Mouse (Mus musculus): Measurements from ENCODE around the gene Trappc3. TPM values are rescaled to one million over a fixed set of nuclear protein-coding genes. Genes with fewer than 3 reads are reported as not detected.

Gene Trappc3
- total and polyA plus RNA-seq, 3 experiments: 36.2 to 98.3 (median 61.2) TPM

DNA sequence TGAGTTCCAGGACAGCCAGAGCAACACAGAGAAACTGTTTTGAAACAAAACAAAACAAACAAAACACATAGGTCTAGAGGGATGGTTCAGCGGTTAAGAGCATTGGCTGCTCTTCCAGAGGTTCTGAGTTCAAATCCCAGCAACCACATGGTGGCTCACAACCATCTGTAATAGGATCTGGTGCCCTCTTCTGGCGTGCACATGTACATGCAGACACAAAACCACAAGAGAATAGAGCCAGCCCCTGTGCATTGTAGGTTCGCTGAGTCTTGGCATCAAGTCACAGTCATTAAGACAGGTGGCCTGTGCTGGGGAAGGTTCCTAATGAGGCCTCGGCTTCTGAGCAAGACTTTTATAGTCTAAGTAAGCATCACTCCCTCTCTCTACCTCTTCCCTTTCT, 41.8 kb downstream of the Trappc3 start:
- DNase-seq (ENCODE audit: low spot score) (no peak), ATAC-seq (ENCODE audit: extremely low read depth, insufficient number of reproducible peaks, low FRiP score, poor library complexity, severe bottlenecking) (no peak)
- Histone ChIP-seq H3K4me1 (ENCODE audit: insufficient read depth, low read depth, low read length) (0 out of 2 replicates have a peak, but pooled peaks cover 3% of the 10 kb centered on the region), H3K27me3 (ENCODE audit: insufficient read depth, low read length) (peaks cover 49% of the 10 kb centered on the region), H3K9me3 (replicated peaks) (peaks cover 5% of the 10 kb centered on the region), H3K36me3 (replicated peaks) (no peaks in the 10 kb centered on the region), H3K4me3 (ENCODE audit: low read depth, low read length) (no peak overlapping the region)
- TF ChIP-seq GATA1 (IDR thresholded peaks at IDR 0.05; ENCODE audit: borderline replicate concordance, low read length): no peak
- TF ChIP-seq TAL1 (conservative IDR thresholded peaks at IDR 0.05; ENCODE audit: low read depth, low read length): no peak
- no peak for TF ChIP-seq CTCF (IDR thresholded peaks at IDR 0.05; ENCODE audit: low read depth, low read length)
- TF ChIP-seq GATA2 (IDR thresholded peaks at IDR 0.05; ENCODE audit: borderline replicate concordance, low read depth, low read length): no peak
- no peak for TF ChIP-seq POLR2AphosphoS5 (IDR thresholded peaks at IDR 0.05; ENCODE audit: insufficient replicate concordance, low read depth, low read length)

DNA sequence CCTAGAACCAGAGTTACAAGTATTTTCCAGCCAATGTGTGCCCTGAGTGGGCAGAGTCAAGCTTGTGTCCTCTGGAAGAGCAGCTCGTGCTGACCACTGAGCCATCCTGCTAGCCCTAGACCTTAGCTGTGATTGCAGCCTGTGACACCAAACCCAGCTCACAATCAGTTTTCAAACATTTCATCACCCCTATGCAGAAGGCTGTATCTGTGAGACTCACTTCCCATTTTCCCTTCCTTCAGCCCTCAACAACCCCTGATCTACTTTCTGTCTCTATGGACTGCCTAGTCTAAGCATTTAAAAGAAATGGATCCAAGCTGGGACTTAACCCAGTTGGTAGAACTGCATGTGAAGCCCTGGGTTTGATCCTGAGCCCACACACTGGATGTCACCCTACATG, 43.3 kb downstream of the Trappc3 start:
- peaks cover 7% of the 10 kb centered on the region; the same call in 1 of the 2 replicates for H3K4me1 ChIP-seq (ENCODE audit: insufficient read depth, low read depth, low read length)
- no peak overlapping the region for H3K4me3 ChIP-seq (ENCODE audit: low read depth, low read length)
- ATAC-seq (ENCODE audit: extremely low read depth, insufficient number of reproducible peaks, low FRiP score, poor library complexity, severe bottlenecking) (no peak), DNase-seq (ENCODE audit: low spot score) (no peak)
- TF ChIP-seq GATA1 (IDR thresholded peaks at IDR 0.05; ENCODE audit: borderline replicate concordance, low read length) (no peak), CTCF (IDR thresholded peaks at IDR 0.05; ENCODE audit: low read depth, low read length) (no peak), POLR2AphosphoS5 (IDR thresholded peaks at IDR 0.05; ENCODE audit: insufficient replicate concordance, low read depth, low read length) (no peak), GATA2 (IDR thresholded peaks at IDR 0.05; ENCODE audit: borderline replicate concordance, low read depth, low read length) (no peak), TAL1 (conservative IDR thresholded peaks at IDR 0.05; ENCODE audit: low read depth, low read length) (no peak)
- H3K36me3 ChIP-seq (replicated peaks): no peaks in the 10 kb centered on the region
- H3K9me3 ChIP-seq (replicated peaks): peaks cover 5% of the 10 kb centered on the region
- H3K27me3 ChIP-seq (ENCODE audit: insufficient read depth, low read length): peaks cover 48% of the 10 kb centered on the region

DNA sequence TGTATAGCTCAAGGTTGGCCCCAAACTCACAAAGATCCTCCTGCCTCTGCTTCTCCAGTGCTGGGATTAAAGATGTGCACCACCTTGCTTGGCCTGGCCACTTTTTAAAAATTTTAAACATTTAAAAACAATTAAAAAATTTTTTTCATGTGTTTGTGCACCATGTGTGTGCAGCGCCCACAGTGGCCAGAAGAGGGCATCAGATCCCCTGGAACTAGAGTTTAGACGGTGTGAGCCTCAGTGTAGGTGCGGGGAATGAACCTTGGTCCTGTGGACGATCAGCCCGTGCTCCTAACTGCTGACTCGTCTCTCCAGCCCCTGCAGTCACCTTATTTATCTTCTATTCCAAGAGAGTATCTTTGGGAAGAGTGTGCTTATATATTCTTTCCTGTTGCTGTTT, 43.9 kb downstream of the Trappc3 start:
- Histone ChIP-seq H3K9me3 (replicated peaks) (peaks cover 5% of the 10 kb centered on the region), H3K4me3 (ENCODE audit: low read depth, low read length) (no peak overlapping the region), H3K27me3 (ENCODE audit: insufficient read depth, low read length) (peaks cover 42% of the 10 kb centered on the region), H3K4me1 (ENCODE audit: insufficient read depth, low read depth, low read length) (peaks cover 5% of the 10 kb centered on the region; the same call in 1 of the 2 replicates), H3K36me3 (replicated peaks) (no peaks in the 10 kb centered on the region)
- DNase-seq (ENCODE audit: low spot score) (no peak), ATAC-seq (ENCODE audit: extremely low read depth, insufficient number of reproducible peaks, low FRiP score, poor library complexity, severe bottlenecking) (no peak)
- TF ChIP-seq POLR2AphosphoS5 (IDR thresholded peaks at IDR 0.05; ENCODE audit: insufficient replicate concordance, low read depth, low read length) (no peak), TAL1 (conservative IDR thresholded peaks at IDR 0.05; ENCODE audit: low read depth, low read length) (no peak), GATA2 (IDR thresholded peaks at IDR 0.05; ENCODE audit: borderline replicate concordance, low read depth, low read length) (no peak), GATA1 (IDR thresholded peaks at IDR 0.05; ENCODE audit: borderline replicate concordance, low read length) (no peak), CTCF (IDR thresholded peaks at IDR 0.05; ENCODE audit: low read depth, low read length) (no peak)

DNA sequence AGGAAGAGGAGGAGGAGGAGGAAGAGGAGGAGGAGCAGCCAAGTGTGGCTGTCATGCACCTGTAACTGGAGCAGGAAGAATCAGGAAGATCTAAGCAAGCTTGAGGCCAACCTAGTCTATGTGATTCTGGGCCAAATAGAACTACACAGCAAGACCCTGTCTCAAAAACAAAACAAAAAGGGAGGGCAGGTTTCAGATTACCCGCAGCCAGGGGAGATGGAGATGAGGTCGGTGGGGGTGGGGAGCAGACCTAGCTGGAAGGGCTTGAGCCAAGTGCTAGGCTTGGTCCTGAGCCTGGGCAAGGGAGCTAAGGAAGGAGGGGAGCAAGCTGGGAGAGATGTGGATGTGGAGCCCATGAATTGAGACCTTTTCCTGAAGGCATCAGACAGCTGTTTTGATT, 44.7 kb downstream of the Trappc3 start:
- no peak for TF ChIP-seq GATA2 (IDR thresholded peaks at IDR 0.05; ENCODE audit: borderline replicate concordance, low read depth, low read length)
- no peak for TF ChIP-seq TAL1 (conservative IDR thresholded peaks at IDR 0.05; ENCODE audit: low read depth, low read length)
- DNase-seq (ENCODE audit: low spot score): no peak
- Histone ChIP-seq H3K4me3 (ENCODE audit: low read depth, low read length) (no peak overlapping the region), H3K36me3 (replicated peaks) (no peaks in the 10 kb centered on the region), H3K27me3 (ENCODE audit: insufficient read depth, low read length) (peaks cover 34% of the 10 kb centered on the region), H3K9me3 (replicated peaks) (peaks cover 5% of the 10 kb centered on the region), H3K4me1 (ENCODE audit: insufficient read depth, low read depth, low read length) (peaks cover 4% of the 10 kb centered on the region; the same call in 1 of the 2 replicates)
- no peak for ATAC-seq (ENCODE audit: extremely low read depth, insufficient number of reproducible peaks, low FRiP score, poor library complexity, severe bottlenecking)

DNA sequence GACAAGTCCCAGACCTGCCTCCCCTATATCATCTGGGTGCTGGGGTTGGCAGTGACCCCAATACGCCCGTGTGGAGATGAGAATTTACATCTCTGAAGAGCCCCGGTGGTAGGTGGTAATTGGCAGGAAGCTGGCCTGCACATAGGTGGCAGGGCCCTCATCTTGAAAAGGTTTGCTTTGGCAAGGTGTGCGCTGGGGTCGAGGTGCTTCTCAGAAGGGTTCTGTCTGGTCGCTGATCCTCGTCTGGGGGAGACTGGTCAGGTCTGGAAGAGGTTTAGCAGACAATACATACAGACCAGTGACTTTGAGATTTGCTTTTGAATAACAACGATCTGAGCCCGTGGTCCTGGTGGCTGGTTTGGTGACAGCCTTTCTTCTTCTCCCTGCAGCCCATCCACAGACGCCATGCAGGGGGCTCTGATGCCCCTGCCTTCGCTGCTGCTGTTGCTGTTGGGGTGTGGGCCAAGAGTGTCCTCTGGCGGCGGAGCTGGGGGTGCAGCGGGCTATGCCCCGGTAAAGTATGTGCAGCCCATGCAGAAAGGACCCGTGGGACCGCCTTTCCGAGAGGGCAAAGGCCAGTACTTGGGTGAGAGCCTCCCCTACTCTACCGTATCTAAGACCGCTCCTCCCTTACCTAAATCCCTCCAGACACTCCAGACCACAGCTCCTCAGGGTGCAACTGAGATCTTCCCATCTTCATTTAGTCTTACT, 47.2 kb downstream of the Trappc3 start:
- TF ChIP-seq TAL1 (conservative IDR thresholded peaks at IDR 0.05; ENCODE audit: low read depth, low read length) (no peak), POLR2AphosphoS5 (IDR thresholded peaks at IDR 0.05; ENCODE audit: insufficient replicate concordance, low read depth, low read length) (no peak), CTCF (IDR thresholded peaks at IDR 0.05; ENCODE audit: low read depth, low read length) (no peak), GATA1 (IDR thresholded peaks at IDR 0.05; ENCODE audit: borderline replicate concordance, low read length) (no peak), GATA2 (IDR thresholded peaks at IDR 0.05; ENCODE audit: borderline replicate concordance, low read depth, low read length) (no peak)
- Histone ChIP-seq H3K36me3 (replicated peaks) (peaks cover 9% of the 10 kb centered on the region), H3K4me1 (ENCODE audit: insufficient read depth, low read depth, low read length) (peaks cover 4% of the 10 kb centered on the region; the same call in 1 of the 2 replicates), H3K4me3 (ENCODE audit: low read depth, low read length) (no peak overlapping the region), H3K27me3 (ENCODE audit: insufficient read depth, low read length) (peaks cover 20% of the 10 kb centered on the region), H3K9me3 (replicated peaks) (peaks cover 5% of the 10 kb centered on the region)
- ATAC-seq (ENCODE audit: extremely low read depth, insufficient number of reproducible peaks, low FRiP score, poor library complexity, severe bottlenecking) (no peak), DNase-seq (ENCODE audit: low spot score) (no peak)

DNA sequence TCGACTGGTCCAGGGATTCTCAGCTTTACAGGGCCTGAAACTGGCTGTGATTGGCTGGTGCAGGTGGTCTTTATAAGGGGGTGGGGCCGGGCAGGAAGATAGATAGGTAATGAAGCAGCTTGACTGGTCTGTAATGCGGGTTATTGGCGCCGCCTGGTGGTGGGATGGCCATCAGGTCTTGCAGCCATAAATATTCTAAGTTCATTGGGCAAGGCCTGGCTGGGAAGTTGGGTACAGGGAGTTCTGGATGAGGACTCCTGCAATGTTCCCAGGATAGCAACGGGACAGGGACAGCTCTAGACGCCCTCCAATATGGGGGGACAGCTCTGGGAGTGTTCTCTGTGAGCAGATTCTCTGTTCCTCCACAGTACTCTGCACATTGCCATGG, 47.8 kb downstream of the Trappc3 start:
- DNase-seq (ENCODE audit: low spot score) (peak; percentile 58), ATAC-seq (ENCODE audit: extremely low read depth, insufficient number of reproducible peaks, low FRiP score, poor library complexity, severe bottlenecking) (no peak; the same call in 1 of the 2 replicates)
- Histone ChIP-seq H3K27me3 (ENCODE audit: insufficient read depth, low read length) (peaks cover 18% of the 10 kb centered on the region), H3K9me3 (replicated peaks) (peaks cover 5% of the 10 kb centered on the region), H3K4me1 (ENCODE audit: insufficient read depth, low read depth, low read length) (peaks cover 4% of the 10 kb centered on the region; the same call in 1 of the 2 replicates), H3K4me3 (ENCODE audit: low read depth, low read length) (no peak overlapping the region), H3K36me3 (replicated peaks) (peaks cover 15% of the 10 kb centered on the region)
- TF ChIP-seq GATA1 (IDR thresholded peaks at IDR 0.05; ENCODE audit: borderline replicate concordance, low read length): no peak
- TF ChIP-seq CTCF (IDR thresholded peaks at IDR 0.05; ENCODE audit: low read depth, low read length): peak; percentile 64

Measured in G1E (cell line).